Mouse (Mus musculus): ENCODE measurements around the gene Ptprk. TPM values are rescaled to one million over a fixed set of nuclear protein-coding genes. Genes with fewer than 3 reads are reported as not detected.

Ptprk gene
- polyA plus RNA-seq, 1 experiment from 2014 or later: 22.3 TPM

- WGBS: 73% methylated on average over 4 of the region's 4 CpGs
- no peaks in the 10 kb centered on the region for H3K36me3 ChIP-seq (replicated peaks; ENCODE audit: control insufficient read depth, insufficient read depth, low read depth, low read length)
- no peak overlapping the region for H3K4me2 ChIP-seq (ENCODE audit: low read depth, low read length)
- H3K4me3 ChIP-seq (ENCODE audit: low read depth, low read length): no peak overlapping the region
- H3K9ac ChIP-seq (replicated peaks; ENCODE audit: low read length): no peak overlapping the region
- H3K27me3 ChIP-seq (ENCODE audit: control insufficient read depth, insufficient read depth, low read length): no peaks in the 10 kb centered on the region
- no peak overlapping the region for H3K27ac ChIP-seq (replicated peaks; ENCODE audit: low read depth, low read length)
- H3K4me1 ChIP-seq (ENCODE audit: control insufficient read depth, insufficient read depth, low read length): no peaks in the 10 kb centered on the region
- no peak for ATAC-seq (replicated peaks; ENCODE audit: insufficient number of reproducible peaks, low FRiP score, low TSS enrichment, low read depth)
- H3K9me3 ChIP-seq (replicated peaks; ENCODE audit: control insufficient read depth, low read length): no peaks in the 10 kb centered on the region
- no peak for DNase-seq (ENCODE audit: low spot score)
Observed at GRCm38 (mm10) chr10:28586565-28587138, 512.0 kb downstream of the Ptprk start.

DNA sequence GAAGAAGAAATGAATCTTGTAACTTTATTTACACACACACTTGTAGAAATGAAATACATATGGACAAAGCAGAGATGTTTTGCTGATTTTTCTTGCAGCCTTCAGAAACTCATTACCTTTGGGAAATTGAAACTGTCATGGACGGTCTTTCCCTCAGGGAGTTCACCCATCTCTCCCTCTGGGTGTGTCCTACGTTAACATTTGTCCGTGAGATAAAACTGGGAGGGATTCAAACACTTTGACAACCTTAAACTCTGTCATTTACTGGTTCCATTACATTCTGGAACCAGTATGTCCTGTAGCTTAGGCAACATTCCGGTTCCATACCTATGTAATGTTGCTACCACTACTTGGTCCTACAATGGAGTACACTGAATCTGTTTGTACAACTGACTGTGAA, 513.8 kb downstream of the Ptprk start:
- WGBS: 88% methylated on average over 4 of the region's 4 CpGs
- no peak overlapping the region for H3K4me2 ChIP-seq (ENCODE audit: low read depth, low read length)
- ATAC-seq (replicated peaks; ENCODE audit: insufficient number of reproducible peaks, low FRiP score, low TSS enrichment, low read depth) (no peak), DNase-seq (ENCODE audit: low spot score) (no peak)
- no peak overlapping the region for H3K9ac ChIP-seq (replicated peaks; ENCODE audit: low read length)
- no peak overlapping the region for H3K4me3 ChIP-seq (ENCODE audit: low read depth, low read length)
- no peaks in the 10 kb centered on the region for H3K4me1 ChIP-seq (ENCODE audit: control insufficient read depth, insufficient read depth, low read length)
- H3K9me3 ChIP-seq (replicated peaks; ENCODE audit: control insufficient read depth, low read length): no peaks in the 10 kb centered on the region
- H3K36me3 ChIP-seq (replicated peaks; ENCODE audit: control insufficient read depth, insufficient read depth, low read depth, low read length): no peaks in the 10 kb centered on the region
- no peaks in the 10 kb centered on the region for H3K27me3 ChIP-seq (ENCODE audit: control insufficient read depth, insufficient read depth, low read length)
- H3K27ac ChIP-seq (replicated peaks; ENCODE audit: low read depth, low read length): no peak overlapping the region

DNA sequence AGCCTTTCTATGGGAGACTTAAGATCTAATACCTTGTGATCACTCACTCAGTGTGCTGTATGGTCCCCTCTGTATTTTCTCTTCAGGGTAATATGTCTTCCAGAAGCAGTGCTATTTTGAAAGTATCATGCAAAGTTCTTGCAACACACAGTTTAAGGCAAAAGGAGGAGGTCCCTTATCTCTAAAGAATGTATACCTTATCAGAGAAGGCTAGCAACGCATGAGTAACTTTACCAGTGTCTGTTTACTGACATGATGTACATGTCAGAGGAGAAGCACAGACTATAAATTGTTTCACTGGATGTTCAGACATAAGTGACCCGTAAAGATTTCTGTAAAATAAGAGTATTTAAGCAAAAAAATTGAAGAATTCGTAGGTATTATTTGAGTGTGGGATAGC, 516.2 kb downstream of the Ptprk start:
- ATAC-seq (replicated peaks; ENCODE audit: insufficient number of reproducible peaks, low FRiP score, low TSS enrichment, low read depth) (no peak), DNase-seq (ENCODE audit: low spot score) (no peak)
- WGBS: 80% methylated on average over 3 of the region's 3 CpGs
- no peak overlapping the region for H3K4me3 ChIP-seq (ENCODE audit: low read depth, low read length)
- H3K4me1 ChIP-seq (ENCODE audit: control insufficient read depth, insufficient read depth, low read length): no peaks in the 10 kb centered on the region
- H3K9ac ChIP-seq (replicated peaks; ENCODE audit: low read length): no peak overlapping the region
- no peaks in the 10 kb centered on the region for H3K36me3 ChIP-seq (replicated peaks; ENCODE audit: control insufficient read depth, insufficient read depth, low read depth, low read length)
- no peaks in the 10 kb centered on the region for H3K27me3 ChIP-seq (ENCODE audit: control insufficient read depth, insufficient read depth, low read length)
- no peaks in the 10 kb centered on the region for H3K9me3 ChIP-seq (replicated peaks; ENCODE audit: control insufficient read depth, low read length)
- H3K27ac ChIP-seq (replicated peaks; ENCODE audit: low read depth, low read length): no peak overlapping the region
- H3K4me2 ChIP-seq (ENCODE audit: low read depth, low read length): no peak overlapping the region

DNA sequence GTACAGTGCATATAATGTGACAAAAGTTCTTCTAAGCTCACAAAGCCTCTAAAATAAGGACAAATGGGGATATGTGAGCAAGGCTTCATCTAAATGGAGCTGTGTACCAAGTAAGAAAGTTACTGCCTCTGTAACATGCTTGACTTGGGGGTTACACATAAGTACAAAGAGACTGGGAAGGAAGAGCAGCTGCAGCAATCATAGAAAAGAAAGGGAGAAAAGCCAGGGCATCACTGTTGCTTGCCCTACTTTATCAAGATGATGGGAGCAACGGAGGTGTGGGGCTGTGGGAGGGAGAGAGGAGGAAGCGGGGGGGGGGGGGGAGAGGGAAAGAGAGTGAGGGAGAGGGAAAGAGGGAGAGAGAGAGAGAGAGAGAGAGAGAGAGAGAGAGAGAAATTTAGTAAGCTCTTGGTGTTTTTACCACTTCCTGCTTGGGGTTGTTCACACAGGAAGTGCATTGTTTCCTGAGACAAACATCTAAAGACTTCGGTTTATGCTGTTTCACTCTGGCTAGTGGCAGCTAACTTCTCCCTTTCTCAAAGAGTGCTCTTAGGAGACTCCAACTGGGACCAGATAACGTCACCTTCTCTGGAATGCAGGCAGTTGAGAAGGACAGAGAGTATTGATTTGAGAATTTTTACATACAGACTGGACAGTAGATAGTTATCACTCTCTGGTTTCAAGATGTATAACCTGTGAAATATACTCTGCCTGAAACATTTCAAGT, 519.1 kb downstream of the Ptprk start:
- Histone ChIP-seq H3K27me3 (ENCODE audit: control insufficient read depth, insufficient read depth, low read length) (no peaks in the 10 kb centered on the region), H3K4me3 (ENCODE audit: low read depth, low read length) (no peak overlapping the region), H3K4me2 (ENCODE audit: low read depth, low read length) (no peak overlapping the region), H3K9ac (replicated peaks; ENCODE audit: low read length) (no peak overlapping the region), H3K36me3 (replicated peaks; ENCODE audit: control insufficient read depth, insufficient read depth, low read depth, low read length) (no peaks in the 10 kb centered on the region), H3K27ac (replicated peaks; ENCODE audit: low read depth, low read length) (no peak overlapping the region), H3K4me1 (ENCODE audit: control insufficient read depth, insufficient read depth, low read length) (no peaks in the 10 kb centered on the region), H3K9me3 (replicated peaks; ENCODE audit: control insufficient read depth, low read length) (no peaks in the 10 kb centered on the region)
- no peak for DNase-seq (ENCODE audit: low spot score)
- 58% methylated on average over 3 of the region's 4 CpGs for WGBS
- no peak for ATAC-seq (replicated peaks; ENCODE audit: insufficient number of reproducible peaks, low FRiP score, low TSS enrichment, low read depth)

DNA sequence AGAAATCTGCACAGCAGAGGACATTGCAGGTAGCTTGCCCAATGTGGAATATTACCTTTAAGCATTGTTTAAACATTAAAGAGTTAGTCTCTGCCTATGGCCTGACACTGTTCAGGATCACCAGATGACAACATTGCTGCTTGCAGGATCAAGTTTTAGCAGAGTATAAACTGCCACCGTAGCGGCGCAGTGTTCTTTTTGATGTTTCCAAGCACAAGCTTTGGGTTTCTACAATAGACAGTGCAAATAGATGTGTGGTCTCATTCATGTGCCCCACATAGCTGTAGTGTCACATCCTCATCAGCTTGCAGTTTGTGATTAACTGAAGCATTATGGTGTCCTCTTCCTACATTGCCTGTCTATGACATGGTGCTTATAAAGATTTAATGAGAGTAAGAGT, 522.3 kb downstream of the Ptprk start:
- no peaks in the 10 kb centered on the region for H3K4me1 ChIP-seq (ENCODE audit: control insufficient read depth, insufficient read depth, low read length)
- no peak for DNase-seq (ENCODE audit: low spot score)
- no peak overlapping the region for H3K4me2 ChIP-seq (ENCODE audit: low read depth, low read length)
- H3K9ac ChIP-seq (replicated peaks; ENCODE audit: low read length): no peak overlapping the region
- no peak for ATAC-seq (replicated peaks; ENCODE audit: insufficient number of reproducible peaks, low FRiP score, low TSS enrichment, low read depth)
- no peaks in the 10 kb centered on the region for H3K9me3 ChIP-seq (replicated peaks; ENCODE audit: control insufficient read depth, low read length)
- no peak overlapping the region for H3K4me3 ChIP-seq (ENCODE audit: low read depth, low read length)
- WGBS: 96% methylated on average over 3 of the region's 3 CpGs
- H3K36me3 ChIP-seq (replicated peaks; ENCODE audit: control insufficient read depth, insufficient read depth, low read depth, low read length): no peaks in the 10 kb centered on the region
- no peak overlapping the region for H3K27ac ChIP-seq (replicated peaks; ENCODE audit: low read depth, low read length)
- no peaks in the 10 kb centered on the region for H3K27me3 ChIP-seq (ENCODE audit: control insufficient read depth, insufficient read depth, low read length)

DNA sequence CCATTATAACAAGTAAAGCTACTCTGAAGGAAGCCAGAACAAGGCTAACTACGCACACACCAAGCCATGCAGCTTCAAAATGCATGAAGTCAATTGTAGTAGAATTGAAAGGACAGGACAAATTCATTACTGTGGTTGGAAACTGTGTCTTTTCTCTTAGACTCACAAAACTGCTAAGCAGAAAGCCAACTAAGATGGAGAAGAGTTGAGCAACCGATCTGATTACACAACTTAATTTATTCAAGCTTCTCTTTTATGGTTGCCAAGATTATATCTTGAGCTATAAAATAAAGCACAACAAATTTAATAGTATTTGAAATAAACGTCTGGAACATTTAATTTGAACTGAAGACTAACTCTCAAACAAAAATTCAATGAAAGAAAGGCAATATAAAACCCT, 534.5 kb downstream of the Ptprk start:
- 79% methylated on average over 3 of the region's 3 CpGs for WGBS
- Histone ChIP-seq H3K27me3 (ENCODE audit: control insufficient read depth, insufficient read depth, low read length) (no peaks in the 10 kb centered on the region), H3K36me3 (replicated peaks; ENCODE audit: control insufficient read depth, insufficient read depth, low read depth, low read length) (no peaks in the 10 kb centered on the region), H3K9ac (replicated peaks; ENCODE audit: low read length) (no peak overlapping the region), H3K4me3 (ENCODE audit: low read depth, low read length) (no peak overlapping the region), H3K9me3 (replicated peaks; ENCODE audit: control insufficient read depth, low read length) (no peaks in the 10 kb centered on the region), H3K4me1 (ENCODE audit: control insufficient read depth, insufficient read depth, low read length) (no peaks in the 10 kb centered on the region), H3K27ac (replicated peaks; ENCODE audit: low read depth, low read length) (no peak overlapping the region), H3K4me2 (ENCODE audit: low read depth, low read length) (no peak overlapping the region)
- DNase-seq (ENCODE audit: low spot score): no peak
- no peak for ATAC-seq (replicated peaks; ENCODE audit: insufficient number of reproducible peaks, low FRiP score, low TSS enrichment, low read depth)

GRCm38 (mm10) chr10:28614396-28614795, 539.8 kb downstream of the Ptprk start:
- no peaks in the 10 kb centered on the region for H3K36me3 ChIP-seq (replicated peaks; ENCODE audit: control insufficient read depth, insufficient read depth, low read depth, low read length)
- H3K27ac ChIP-seq (replicated peaks; ENCODE audit: low read depth, low read length): no peak overlapping the region
- ATAC-seq (replicated peaks; ENCODE audit: insufficient number of reproducible peaks, low FRiP score, low TSS enrichment, low read depth): no peak
- no peak overlapping the region for H3K9ac ChIP-seq (replicated peaks; ENCODE audit: low read length)
- 86% methylated on average over 2 of the region's 2 CpGs for WGBS
- no peaks in the 10 kb centered on the region for H3K27me3 ChIP-seq (ENCODE audit: control insufficient read depth, insufficient read depth, low read length)
- DNase-seq (ENCODE audit: low spot score): no peak
- H3K9me3 ChIP-seq (replicated peaks; ENCODE audit: control insufficient read depth, low read length): no peaks in the 10 kb centered on the region
- H3K4me1 ChIP-seq (ENCODE audit: control insufficient read depth, insufficient read depth, low read length): no peaks in the 10 kb centered on the region
- H3K4me3 ChIP-seq (ENCODE audit: low read depth, low read length): no peak overlapping the region
- no peak overlapping the region for H3K4me2 ChIP-seq (ENCODE audit: low read depth, low read length)

DNA sequence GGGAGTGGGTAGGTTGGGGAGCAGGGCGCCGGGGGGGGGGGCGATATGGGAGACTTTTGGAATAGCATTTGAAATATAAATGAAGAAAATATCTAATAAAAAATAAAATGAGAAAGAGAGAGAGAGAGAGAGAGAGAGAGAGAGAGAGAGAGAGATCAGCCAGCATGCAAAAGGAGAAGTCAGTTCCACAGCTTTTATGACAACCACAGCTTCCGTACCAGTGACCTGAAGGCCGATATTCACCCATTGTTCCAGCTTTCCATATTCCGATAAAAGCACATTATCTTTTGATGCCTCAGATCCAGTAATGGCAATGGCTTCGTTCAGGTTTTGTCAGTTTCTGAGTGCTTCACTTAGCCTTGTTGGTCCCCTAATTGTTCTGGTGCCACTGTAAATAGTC, 542.6 kb downstream of the Ptprk start:
- H3K4me1 ChIP-seq (ENCODE audit: control insufficient read depth, insufficient read depth, low read length): no peaks in the 10 kb centered on the region
- H3K9ac ChIP-seq (replicated peaks; ENCODE audit: low read length): no peak overlapping the region
- no peaks in the 10 kb centered on the region for H3K9me3 ChIP-seq (replicated peaks; ENCODE audit: control insufficient read depth, low read length)
- no peak overlapping the region for H3K4me2 ChIP-seq (ENCODE audit: low read depth, low read length)
- H3K4me3 ChIP-seq (ENCODE audit: low read depth, low read length): no peak overlapping the region
- WGBS: 95% methylated on average over 7 of the region's 7 CpGs
- ATAC-seq (replicated peaks; ENCODE audit: insufficient number of reproducible peaks, low FRiP score, low TSS enrichment, low read depth): no peak
- no peak overlapping the region for H3K27ac ChIP-seq (replicated peaks; ENCODE audit: low read depth, low read length)
- no peaks in the 10 kb centered on the region for H3K36me3 ChIP-seq (replicated peaks; ENCODE audit: control insufficient read depth, insufficient read depth, low read depth, low read length)
- DNase-seq (ENCODE audit: low spot score): no peak
- H3K27me3 ChIP-seq (ENCODE audit: control insufficient read depth, insufficient read depth, low read length): no peaks in the 10 kb centered on the region
